Mouse (Mus musculus): ENCODE measurements around the gene Slc22a13. TPM values are rescaled to one million over a fixed set of nuclear protein-coding genes. Genes with fewer than 3 reads are reported as not detected.
"Not testable (repeated sequence)": the region's sequence is repeated elsewhere in the genome, so short reads cannot be mapped to it uniquely, and the experiment has no call there.

Gene Slc22a13
- total RNA-seq (2021) = not detected
- long read RNA-seq, experiment 1 = 0 reads
- long read RNA-seq, experiment 2 = 0 reads

DNA sequence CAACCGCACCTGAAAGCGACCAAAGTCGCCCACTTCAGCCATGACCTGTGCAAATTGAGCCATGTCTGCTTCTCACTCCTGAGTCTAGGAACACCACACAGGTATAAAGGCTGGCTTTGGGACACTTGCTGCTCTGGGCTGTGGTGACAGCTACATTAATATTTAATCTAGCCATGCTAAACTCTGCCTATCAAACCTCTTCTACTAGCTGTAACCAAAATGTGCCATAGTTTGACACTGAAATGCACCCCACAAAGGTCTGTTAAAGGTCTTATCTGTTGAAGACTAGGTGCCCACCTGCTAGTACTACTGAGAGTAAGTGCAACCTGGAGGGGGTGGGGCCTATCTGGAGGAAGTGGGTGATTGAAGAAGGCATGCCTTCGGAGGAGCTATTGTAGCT is at the start of gene Slc22a13:
TSS of gene Slc22a13 (minus strand) at position 101 of the 400 bp plus-strand sequence.
- DNase-seq = no peak

DNA sequence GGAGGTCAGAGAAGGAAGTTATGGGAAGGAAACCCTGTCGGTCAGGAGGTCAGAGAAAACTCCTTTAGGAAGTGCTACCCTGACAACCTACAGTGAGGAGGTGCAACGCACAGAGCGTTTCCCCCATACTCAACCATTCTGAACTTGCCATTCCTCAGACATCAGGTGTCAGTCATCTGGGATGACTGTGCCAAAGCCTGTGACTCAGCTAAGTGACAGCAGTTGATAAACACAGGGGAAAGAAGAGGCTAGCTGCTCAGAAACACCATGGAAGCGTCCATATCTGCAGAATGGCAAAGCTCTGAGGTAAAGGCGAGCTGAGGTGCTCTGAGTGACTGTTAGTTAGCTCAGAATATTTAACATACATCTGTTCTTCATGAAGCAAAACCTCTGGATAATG is 49.2 kb upstream of the Slc22a13 start:
- DNase-seq = no peak

DNA sequence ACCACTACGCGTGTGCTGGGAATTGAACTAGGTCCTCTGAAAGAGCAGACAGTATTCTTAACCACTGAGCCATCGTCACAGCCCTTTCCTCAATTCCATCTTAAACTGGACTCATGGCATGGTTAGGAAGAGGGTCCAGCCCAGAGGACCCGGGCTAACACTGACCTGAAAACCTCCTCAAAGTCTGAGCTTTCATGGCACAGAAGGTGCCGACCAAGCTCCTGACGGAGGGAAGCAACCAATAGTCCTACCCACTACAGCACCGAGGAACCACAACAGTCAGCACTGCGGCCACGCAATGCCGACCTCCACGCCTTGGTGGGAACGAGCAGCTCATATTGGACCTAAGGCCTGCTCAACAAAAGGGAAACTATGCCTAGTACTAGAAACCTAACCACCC is 47.3 kb upstream of the Slc22a13 start:
- no peak for DNase-seq

DNA sequence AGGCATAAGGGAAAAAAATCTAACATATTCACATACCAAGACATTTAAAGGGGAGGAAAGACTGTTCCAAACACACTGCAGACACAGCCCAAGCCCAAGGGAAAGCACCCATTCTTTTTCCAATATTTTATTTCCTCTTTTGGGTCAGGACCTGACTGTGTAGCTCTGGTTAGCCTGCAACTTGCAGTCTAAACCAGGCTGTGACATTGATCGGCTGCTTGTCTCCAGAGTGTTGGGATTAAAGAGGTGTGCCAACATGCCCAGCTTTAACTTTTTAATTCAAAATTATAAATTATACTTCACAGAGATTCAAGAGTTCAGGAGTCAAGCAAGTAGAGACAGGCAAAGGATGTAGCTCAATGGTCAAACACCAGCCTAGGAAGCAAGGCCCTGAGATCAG is 46.2 kb upstream of the Slc22a13 start:
- DNase-seq = no peak

DNA sequence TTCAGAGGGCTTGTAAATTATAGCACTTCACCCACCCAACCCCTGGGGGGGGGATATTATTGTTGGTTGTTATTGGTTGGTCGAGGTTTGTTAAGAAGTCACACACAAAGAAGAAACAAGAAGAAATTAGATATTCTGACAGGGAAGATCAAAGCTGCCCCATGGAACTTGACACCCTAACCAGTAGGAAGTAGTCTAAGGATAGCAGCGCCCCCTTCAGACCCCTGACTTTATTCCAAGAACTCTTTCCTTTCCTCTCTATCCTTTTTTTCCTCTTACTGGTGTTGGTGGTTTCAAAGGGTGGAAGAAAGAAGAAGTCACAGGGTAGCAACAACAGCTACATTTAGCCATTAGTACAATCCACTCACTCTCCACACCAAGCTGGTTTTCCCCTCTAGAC is 45.3 kb upstream of the Slc22a13 start:
- DNase-seq = no peak

DNA sequence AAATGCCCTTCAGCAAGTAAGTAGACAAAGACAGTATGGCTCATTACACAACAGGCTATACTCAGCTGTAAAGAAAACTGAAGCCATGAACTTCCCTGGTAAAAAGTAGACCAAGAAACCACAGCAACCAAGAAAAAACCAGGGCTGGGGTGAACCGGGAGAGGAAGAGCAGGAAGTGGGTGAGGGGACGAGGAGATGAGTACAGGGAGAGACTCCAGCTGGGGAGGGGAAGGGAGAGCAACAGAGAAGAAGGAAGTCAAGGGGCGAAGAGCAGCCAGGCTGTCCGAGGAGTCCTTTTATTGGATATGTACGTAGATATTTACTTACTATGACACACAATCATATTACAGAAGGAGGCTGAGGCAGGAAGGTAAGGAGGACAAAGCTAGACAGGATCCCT is 39.1 kb upstream of the Slc22a13 start:
- no peak for DNase-seq

DNA sequence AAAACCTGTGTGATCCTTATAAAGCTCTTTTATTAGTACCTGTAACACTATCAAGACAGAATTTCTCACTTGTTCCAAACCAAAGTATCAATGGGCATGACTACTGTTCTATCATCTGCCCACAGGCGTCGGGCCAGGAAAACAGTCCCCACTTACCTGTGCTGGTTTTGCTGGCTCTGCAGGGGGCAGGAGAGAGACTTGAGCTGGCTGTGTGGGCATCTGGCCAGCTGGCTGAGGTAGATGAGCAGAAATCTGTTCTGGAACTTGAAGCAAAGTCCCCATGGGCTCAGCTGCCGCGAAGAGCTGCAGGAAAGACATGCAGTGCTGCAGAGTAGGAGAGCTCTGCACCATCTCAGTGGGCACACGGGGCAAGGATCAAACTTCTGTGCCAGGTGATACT is 37.9 kb upstream of the Slc22a13 start:
- DNase-seq = peak; percentile 10 to 43

DNA sequence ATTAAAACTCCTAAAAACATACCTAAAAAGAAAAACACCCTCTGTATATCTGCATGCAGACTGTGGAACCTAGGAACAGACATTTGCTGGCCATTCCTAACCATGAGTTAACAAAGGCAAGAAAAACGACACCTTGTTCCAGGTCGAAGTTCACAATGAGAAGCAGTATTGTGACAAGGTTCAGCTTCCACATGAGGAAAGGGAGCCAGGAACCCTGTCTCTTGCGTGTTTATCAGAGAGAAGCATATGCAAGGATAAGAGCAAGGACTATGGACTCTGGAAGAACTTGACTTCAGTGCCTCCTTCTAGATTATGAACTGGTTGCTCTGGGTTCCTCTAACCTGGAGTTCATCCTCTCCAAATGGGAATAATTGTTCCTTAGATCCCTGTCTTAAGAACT is 35.1 kb upstream of the Slc22a13 start:
- no peak for DNase-seq

DNA sequence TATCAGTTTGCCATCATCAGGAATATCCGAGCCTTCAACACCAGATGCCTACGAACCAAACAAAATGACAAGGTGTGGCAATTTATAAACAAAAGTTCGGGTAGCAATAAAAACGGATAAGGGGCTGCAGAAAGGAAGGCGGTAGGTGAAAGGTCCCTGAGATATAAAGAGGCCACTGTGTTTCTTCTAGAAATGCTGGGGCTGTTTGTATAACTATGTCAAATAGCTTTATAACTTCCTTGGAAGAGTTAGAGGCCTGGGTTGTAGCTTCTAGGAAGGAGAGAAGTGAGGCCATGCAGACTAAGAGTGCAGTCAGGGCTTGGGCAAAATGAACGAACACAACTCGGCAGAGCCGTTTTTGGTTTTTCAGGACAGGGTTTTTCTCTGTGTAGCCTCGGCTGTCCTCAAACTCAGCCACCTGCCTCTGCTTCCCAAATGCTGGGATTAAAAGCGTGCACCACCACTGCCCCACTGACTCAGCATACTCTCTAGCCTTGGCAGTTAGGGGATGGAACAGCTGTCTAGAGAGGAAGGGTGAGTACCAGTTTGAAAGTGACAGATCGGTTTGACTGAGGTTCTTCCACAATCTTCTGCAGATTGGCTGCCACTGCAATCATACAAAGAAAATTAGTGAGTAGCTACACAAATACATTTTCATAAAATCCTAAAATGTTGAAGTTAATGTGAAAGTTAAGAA is 32.4 kb upstream of the Slc22a13 start:
- DNase-seq = no peak

DNA sequence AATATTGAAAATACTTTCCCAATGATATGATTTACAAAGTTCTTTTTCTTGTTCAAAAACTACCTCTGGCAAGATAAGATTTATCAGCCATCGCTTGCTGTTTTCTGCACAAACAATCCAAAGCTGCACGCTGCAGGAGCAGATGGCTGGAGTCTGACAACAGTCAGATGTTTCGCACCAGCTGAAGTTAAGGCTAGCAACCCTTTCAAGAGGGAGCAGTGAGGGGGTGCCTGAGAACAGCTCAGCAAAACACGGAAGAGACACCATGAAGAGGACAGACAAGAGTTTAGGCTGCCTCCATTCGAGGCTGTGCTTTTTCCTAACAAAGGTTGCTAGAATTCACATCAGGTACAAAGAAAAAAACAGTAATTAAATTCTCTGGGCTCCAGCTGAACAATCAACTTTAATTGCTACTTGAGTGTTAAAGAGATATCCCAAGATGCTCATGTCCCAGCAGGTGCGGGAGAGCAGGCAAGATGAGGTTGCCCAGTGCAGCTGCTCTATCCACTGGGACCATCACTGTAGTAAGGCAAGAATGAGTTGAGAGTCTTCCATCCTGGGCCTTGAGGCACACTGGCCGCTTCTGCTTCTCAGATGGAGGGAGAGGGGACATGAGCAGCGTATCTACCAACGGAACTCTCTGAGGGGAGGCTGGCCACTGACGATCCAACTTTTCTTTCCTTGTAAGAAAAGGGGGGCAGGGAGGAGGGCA is 31.5 kb upstream of the Slc22a13 start:
- DNase-seq = no peak

DNA sequence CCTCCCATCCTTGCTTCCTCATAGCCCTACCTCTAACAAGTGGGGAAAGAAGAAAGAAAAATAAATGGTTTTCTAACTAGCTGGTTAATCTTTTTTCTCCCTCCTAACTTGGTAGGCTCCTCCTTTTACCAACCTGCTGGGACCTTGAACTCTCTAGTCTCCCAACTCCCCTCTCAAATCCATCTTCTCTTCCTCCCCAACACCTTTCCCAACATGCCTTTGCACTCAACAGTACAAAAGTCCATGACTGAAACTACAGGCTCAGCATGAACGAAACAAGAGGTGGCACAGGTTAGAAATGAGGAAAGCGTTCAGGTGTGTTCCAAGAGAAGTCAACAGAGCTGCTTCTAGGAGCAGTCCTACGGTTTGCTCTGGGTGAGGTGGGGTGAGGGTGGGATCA is 30.4 kb upstream of the Slc22a13 start:
- DNase-seq = no peak

DNA sequence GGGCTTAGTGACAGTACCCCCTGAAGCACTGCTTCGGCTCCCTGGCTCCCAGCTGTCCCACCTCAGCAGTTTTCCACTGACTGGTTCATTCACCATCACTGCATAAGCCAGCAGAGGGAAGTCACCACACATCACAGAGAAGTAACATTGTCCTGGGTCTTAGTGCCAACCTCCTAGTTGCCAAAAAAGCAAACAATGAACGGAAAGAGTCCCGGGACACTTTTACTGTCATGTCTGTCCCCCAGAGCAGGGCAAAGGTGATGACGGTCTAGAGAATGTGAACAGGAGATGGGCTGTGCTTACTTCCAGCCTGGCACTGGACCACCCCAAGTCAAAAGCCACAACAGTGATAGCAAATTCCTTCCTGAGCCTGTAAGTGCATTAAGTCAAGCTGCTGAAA is 29.9 kb upstream of the Slc22a13 start:
- no peak for DNase-seq

DNA sequence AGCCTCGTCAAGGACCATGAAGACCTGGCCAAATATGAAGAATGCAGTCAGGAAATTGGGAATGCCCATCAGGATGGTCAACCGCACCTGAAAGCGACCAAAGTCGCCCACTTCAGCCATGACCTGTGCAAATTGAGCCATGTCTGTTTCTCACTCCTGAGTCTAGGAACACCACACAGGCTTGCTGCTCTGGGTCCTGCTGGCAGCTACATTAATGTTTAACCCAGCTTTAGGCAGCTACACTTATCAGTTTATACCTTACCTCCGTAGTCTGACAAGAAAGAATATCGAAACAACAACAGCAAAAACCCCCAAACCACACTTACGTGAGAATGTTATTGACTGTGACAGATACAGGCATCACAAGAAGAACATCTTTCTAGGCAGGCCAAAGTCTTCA is 22.7 kb upstream of the Slc22a13 start:
- no peak for DNase-seq

DNA sequence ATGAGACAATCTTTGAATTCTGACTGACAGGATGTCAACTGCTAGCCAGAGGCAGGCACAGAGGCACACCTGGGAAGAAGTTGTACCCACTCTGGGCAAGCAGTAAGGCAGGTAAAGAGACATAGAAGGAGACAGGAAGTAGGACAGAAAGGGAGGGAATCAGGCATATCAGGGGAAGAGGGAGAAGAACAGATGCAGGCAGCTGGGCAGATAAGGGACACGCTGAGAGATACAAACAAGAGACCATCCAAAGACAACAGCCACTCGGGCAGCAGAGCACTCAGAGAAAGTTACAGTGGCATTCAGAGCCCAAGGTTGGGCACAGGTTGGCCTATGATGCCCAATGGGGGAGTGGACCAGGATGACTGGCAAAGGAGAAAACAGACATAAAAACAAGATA is 21.9 kb upstream of the Slc22a13 start:
- DNase-seq = no peak

DNA sequence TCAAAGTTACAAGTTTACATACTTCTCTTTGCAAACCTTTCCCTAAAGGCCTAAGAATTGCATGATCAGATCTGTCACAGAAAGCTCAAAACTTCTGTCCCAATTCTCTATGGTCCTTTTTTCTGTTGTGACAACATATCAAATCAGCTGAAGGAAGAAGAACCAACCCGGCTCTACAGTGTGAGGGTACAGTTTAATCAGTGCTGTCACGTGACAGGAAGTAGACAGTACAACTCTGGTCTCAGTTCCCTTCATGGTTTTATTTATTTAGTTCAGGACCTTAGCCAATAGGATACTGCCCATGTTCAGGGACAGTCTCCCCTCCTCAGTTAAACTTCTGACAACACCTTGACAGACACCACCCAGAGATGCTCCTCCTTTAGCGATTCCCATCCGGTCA is 11.4 kb upstream of the Slc22a13 start:
- no peak for DNase-seq

DNA sequence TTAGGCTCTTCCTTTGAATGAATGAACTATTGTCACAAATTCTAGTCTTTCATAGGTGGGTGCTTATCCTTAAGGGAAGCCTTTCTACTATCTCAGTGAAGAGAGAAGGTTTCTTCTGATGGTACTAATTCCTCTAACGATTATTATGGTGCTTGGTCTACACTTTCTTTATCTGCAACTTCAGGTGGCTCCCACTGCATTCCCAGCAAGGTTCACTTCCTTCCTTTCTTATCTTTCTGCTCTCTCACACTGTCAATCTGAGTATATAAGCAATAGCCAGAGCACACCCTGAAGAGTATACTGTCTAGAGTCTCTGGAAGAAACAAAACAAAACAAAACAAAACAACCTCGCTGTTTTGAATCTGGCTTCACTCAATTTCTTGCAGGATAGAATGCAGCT is 10.8 kb upstream of the Slc22a13 start:
- DNase-seq = no peak

DNA sequence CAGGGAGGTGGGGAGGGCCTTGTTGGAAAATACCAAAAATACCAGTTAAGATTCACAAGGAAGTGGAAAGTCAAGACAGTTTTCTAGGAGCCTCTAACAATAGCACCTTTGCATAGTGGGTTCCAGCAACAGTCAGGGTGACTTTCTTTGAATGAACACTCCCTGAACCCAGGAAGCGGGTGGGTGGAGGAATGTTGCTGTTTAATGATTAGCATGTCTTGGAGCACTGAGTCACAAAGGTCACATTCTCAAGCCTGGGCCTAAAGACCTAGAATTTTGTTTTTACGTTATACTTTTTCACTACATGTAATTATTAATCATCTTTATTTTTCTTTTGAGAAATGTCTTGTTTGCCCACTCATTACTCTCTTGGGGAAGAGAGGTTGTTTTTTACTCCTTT is 6.4 kb upstream of the Slc22a13 start:
- not testable (repeated sequence) for DNase-seq

DNA sequence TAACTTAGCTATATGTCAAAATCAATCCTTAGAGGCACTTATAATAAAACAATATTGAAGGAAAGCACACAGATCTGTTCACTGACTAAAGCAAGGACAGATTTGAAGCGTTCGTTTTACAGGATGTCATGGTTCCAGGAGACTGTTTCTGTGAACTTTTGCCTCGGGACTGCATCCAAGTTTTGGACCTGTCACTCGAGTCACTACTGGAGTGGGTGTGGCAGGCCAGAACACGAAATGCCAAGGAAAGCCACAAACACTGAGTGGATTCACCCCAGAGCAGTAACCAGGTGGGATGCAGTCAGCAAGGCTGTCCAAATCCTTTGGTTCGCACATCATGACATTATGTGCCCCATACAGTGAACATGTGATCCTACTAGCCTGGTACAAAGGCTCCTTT is 5.7 kb upstream of the Slc22a13 start:
- DNase-seq = peak in 1 of 2 experiments; percentile 6

DNA sequence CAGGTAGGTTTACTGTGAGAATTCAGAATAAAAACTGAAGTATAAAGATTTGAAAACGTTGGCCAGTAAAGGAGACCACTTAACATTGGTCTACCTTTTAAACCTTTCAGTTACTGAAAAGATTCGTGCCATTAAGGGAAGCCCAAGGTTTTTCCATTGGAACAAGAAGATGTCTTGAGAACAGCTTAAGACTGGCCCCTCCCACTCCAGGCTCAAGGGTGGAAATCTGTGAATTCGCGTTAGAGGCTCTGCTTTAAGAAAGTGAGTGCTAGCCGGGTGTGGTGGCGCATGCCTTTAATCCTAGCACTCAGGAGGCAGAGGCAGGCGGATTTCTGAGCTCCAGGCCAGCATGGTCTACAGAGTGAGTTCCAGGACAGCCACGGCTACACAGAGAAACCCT is 4.1 kb upstream of the Slc22a13 start:
- DNase-seq = no peak

DNA sequence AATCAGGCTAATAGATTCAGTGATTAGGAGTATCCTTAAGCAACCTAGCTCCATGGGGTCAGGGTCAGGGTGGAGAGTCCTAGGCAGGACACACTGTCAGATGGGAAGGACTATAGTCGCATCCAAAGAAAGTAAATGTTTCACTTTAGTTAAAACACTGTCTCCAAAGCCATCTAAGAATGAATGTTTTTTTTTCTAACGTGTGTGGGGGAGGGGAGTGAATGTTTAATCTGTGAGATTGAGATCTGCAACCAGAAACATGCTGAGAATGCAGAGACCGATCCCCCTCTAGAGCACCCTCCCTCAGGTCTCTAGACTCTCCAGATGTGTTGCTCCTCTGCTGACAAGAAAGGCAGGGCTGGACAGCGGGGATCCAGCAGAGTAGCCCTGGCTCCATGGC is 1.8 kb downstream of the Slc22a13 start:
- no peak for DNase-seq

DNA sequence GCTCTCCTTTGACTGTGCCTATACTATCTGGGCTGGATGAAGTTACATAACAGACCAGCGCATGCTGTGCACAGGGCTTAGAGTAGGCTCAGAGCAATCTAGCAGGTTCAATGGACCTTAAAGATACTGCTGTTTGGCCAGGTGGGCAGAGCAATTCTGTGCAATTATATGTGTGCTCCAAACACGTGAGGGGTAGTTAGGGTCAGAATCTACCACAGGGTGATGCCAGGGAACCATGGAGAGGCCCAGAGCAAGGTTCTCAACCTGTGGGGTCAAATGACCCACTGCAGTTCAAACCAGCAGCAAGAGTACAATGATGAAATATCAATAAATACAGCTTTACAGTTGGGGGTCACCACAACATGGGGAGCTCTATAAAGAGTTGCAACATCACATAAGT is 2.2 kb downstream of the Slc22a13 start:
- DNase-seq = no peak

DNA sequence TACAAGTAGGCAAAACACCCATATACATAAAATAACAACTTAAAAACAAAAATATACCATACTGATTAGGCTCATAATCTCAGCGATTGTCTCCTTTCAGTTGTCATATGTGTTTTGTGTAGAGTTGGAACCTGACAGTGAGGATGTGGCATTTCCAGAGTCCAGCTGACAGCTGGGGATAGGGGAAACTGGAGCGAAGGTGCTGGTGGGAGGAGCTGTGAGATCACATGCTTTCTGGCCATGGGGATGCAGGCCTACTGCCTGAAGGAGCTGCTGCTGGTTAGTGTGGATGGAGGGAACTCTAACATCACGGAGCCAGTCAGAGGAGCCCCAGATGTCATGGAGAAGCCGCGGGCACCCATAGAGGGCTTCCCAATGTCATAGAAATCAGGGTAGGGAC is 3.1 kb downstream of the Slc22a13 start:
- no peak for DNase-seq

DNA sequence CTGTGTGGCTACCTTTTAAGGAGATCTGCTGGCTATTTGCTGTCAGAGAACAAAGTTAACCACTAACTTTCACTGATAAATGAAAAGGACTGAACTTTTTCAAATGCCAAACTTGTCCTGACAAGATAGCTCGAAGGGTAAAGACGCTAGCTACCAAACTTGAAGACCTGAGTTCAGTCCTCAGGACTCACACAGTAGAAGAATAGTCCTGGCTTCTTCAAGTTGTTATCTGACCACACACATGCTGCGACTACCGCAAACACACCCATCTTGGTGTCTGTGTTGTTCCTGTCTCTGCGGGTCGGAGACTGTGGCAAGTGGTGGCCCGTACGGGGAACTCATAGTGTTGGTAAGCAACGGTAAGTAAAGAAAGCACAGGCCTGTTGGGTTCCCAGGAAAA is 5.3 kb downstream of the Slc22a13 start:
- no peak for DNase-seq

DNA sequence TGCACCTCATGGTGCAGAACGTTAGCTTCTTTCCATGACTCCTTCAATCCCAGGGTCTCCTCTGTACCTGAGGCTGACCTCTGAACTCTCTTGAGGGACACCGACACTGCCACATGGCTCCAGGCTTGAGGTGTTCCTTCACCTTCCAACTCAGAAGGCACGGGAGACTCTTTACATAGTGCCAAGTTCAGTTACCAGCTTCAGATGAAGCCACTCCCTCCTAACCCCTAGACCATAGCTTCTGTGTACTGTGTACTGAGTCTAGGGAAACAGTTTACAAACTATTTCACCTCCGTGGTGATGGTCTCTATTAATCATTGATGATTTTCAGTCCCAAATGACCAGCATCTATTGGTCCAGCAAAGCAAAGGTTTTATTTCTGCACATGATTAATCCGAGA is 7.2 kb downstream of the Slc22a13 start:
- no peak for DNase-seq

Data from adrenal gland, postnatal 36 days (tissue).